Mouse (Mus musculus) liver, embryonic 12.5 days (tissue): Measurements from ENCODE around the gene Zfhx3. TPM values are rescaled to one million over a fixed set of nuclear protein-coding genes. Genes with fewer than 3 reads are reported as not detected.

ENCODE experiments used
- ATAC-seq: fragments of 200-750 bp; cut with Nextera tagmentation; 2 replicates; pipeline ENCODE4 v1.8.0; 2017; ENCODE audit warnings: moderate number of reproducible peaks, mild to moderate bottlenecking, moderate library complexity
- H3K27ac ChIP-seq: fragments of 300-500 bp; sonication (generic); 2 replicates; pipeline ENCODE4 v1.5.1; 2016; ENCODE audit warnings: mild to moderate bottlenecking
- H3K27me3 ChIP-seq: fragments of 300-500 bp; sonication (generic); replicated peaks from 2 replicates; pipeline ENCODE4 v1.6.1; 2016; ENCODE audit warnings: mild to moderate bottlenecking, moderate library complexity
- H3K36me3 ChIP-seq: fragments of 300-500 bp; sonication (generic); 2 replicates; pipeline ENCODE4 v1.6.1; 2016; ENCODE audit warnings: mild to moderate bottlenecking, moderate library complexity
- H3K4me1 ChIP-seq: fragments of 300-500 bp; sonication (generic); 2 replicates; pipeline ENCODE4 v1.6.1; 2016
- H3K4me2 ChIP-seq: fragments of 300-500 bp; sonication (generic); 2 replicates; pipeline ENCODE4 v1.6.1; 2016; ENCODE audit warnings: mild to moderate bottlenecking, moderate library complexity
- H3K4me3 ChIP-seq: fragments of 300-500 bp; sonication (generic); 2 replicates; pipeline ENCODE4 v1.5.1; 2016; ENCODE audit warnings: mild to moderate bottlenecking, moderate library complexity
- H3K9ac ChIP-seq: fragments of 300-500 bp; sonication (generic); 2 replicates; pipeline ENCODE4 v1.6.1; 2016; ENCODE audit warnings: mild to moderate bottlenecking, moderate library complexity
- H3K9me3 ChIP-seq: fragments of 300-500 bp; sonication (generic); replicated peaks from 2 replicates; pipeline ENCODE4 v1.6.1; 2016; ENCODE audit warnings: mild to moderate bottlenecking, moderate library complexity
- WGBS: fragments of 180-500 bp; shearing (Covaris S2); methylation state at CpG from one replicate; pipeline ENCODE4 v1.1.7; 2016; ENCODE audit not compliant: insufficient replicate concordance; 5-methylcytosine and 5-hydroxymethylcytosine counted together
- polyA plus RNA-seq: library from polyadenylated mRNA; unstranded; fragments of >200 nt; fragmentation: Nextera tagmentation; extraction: Ambion mirVana; gene quantifications from 2 replicates; pipeline ENCODE4 v1.2.1, GENCODE M21; 2016

The Zfhx3 gene
- polyA plus RNA-seq, 1 experiment from 2014 or later: 2.4 TPM

GRCm38 (mm10) chr8:108387913-108388274 is 445.4 kb downstream of the Zfhx3 start:
- Histone ChIP-seq H3K4me1 (0 out of 2 replicates have a peak, but pooled peaks cover 5% of the 10 kb centered on the region), H3K4me3 (no peak overlapping the region), H3K27ac (no peak overlapping the region), H3K4me2 (no peak overlapping the region), H3K9me3 (no peaks in the 10 kb centered on the region), H3K36me3 (no peaks in the 10 kb centered on the region), H3K27me3 (no peaks in the 10 kb centered on the region), H3K9ac (no peak overlapping the region)
- ATAC-seq: no peak
- WGBS: 69% methylated on average over 8 of the region's 8 CpGs

GRCm38 (mm10) chr8:108392909-108393308 is 450.5 kb downstream of the Zfhx3 start:
- peak; percentile 51; the same call in 1 of the 2 replicates for ATAC-seq

GRCm38 (mm10) chr8:108402149-108402548 is 459.7 kb downstream of the Zfhx3 start:
- ATAC-seq: no peak
- H3K36me3 ChIP-seq: no peaks in the 10 kb centered on the region
- peak overlapping the region; percentile 29 for H3K4me2 ChIP-seq
- H3K9ac ChIP-seq: no peak overlapping the region
- no peaks in the 10 kb centered on the region for H3K9me3 ChIP-seq
- no peaks in the 10 kb centered on the region for H3K27me3 ChIP-seq
- H3K4me3 ChIP-seq: no peak overlapping the region
- WGBS: 51% methylated on average over 9 of the region's 9 CpGs
- no peak overlapping the region for H3K27ac ChIP-seq
- H3K4me1 ChIP-seq: peaks cover 4% of the 10 kb centered on the region; the same call in 1 of the 2 replicates

More at GRCm38 (mm10) chr8:108392909-108393308, 450.5 kb downstream of the Zfhx3 start:
- Histone ChIP-seq H3K4me3 (no peak overlapping the region), H3K27me3 (no peaks in the 10 kb centered on the region), H3K4me2 (no peak overlapping the region), H3K36me3 (no peaks in the 10 kb centered on the region), H3K4me1 (0 out of 2 replicates have a peak, but pooled peaks cover 7% of the 10 kb centered on the region), H3K9ac (no peak overlapping the region), H3K27ac (no peak overlapping the region), H3K9me3 (no peaks in the 10 kb centered on the region)
- 30% methylated on average over 9 of the region's 9 CpGs for WGBS

- H3K4me2 ChIP-seq: 0 out of 2 replicates have a peak overlapping the region, but pooled peaks have one; percentile 5
- H3K4me3 ChIP-seq: no peak overlapping the region
- no peak overlapping the region for H3K27ac ChIP-seq
- no peak for ATAC-seq
- H3K9ac ChIP-seq: no peak overlapping the region
- H3K36me3 ChIP-seq: no peaks in the 10 kb centered on the region
- peaks cover 6% of the 10 kb centered on the region; the same call in 1 of the 2 replicates for H3K4me1 ChIP-seq
- H3K9me3 ChIP-seq: no peaks in the 10 kb centered on the region
- H3K27me3 ChIP-seq: no peaks in the 10 kb centered on the region
- WGBS: 46% methylated on average over 25 of the region's 25 CpGs
Measured at GRCm38 (mm10) chr8:108406716-108407494, 464.5 kb downstream of the Zfhx3 start.

- Histone ChIP-seq H3K4me2 (no peak overlapping the region), H3K9ac (no peak overlapping the region), H3K27me3 (no peaks in the 10 kb centered on the region), H3K4me3 (no peak overlapping the region), H3K36me3 (no peaks in the 10 kb centered on the region), H3K4me1 (no peaks in the 10 kb centered on the region), H3K27ac (no peak overlapping the region), H3K9me3 (no peaks in the 10 kb centered on the region)
- WGBS: 70% methylated on average over 15 of the region's 15 CpGs
- ATAC-seq: no peak
Measured at GRCm38 (mm10) chr8:108419162-108419844, 476.9 kb downstream of the Zfhx3 start.

GRCm38 (mm10) chr8:108422521-108422920 is 480.1 kb downstream of the Zfhx3 start:
- Histone ChIP-seq H3K27me3 (no peaks in the 10 kb centered on the region), H3K27ac (no peak overlapping the region), H3K36me3 (no peaks in the 10 kb centered on the region), H3K4me2 (no peak overlapping the region), H3K4me3 (no peak overlapping the region), H3K4me1 (no peaks in the 10 kb centered on the region), H3K9ac (no peak overlapping the region), H3K9me3 (no peaks in the 10 kb centered on the region)
- WGBS: 71% methylated on average over 3 of the region's 3 CpGs
- ATAC-seq: no peak

- no peak for ATAC-seq
- H3K9me3 ChIP-seq: no peaks in the 10 kb centered on the region
- no peaks in the 10 kb centered on the region for H3K36me3 ChIP-seq
- H3K9ac ChIP-seq: no peak overlapping the region
- H3K4me2 ChIP-seq: no peak overlapping the region
- no peak overlapping the region for H3K4me3 ChIP-seq
- H3K27ac ChIP-seq: no peak overlapping the region
- H3K4me1 ChIP-seq: no peaks in the 10 kb centered on the region
- WGBS: 70% methylated on average over 8 of the region's 8 CpGs
- no peaks in the 10 kb centered on the region for H3K27me3 ChIP-seq
Measured at GRCm38 (mm10) chr8:108424337-108424736, 481.9 kb downstream of the Zfhx3 start.

GRCm38 (mm10) chr8:108433321-108433720 is 490.9 kb downstream of the Zfhx3 start:
- WGBS: 57% methylated on average over 5 of the region's 5 CpGs
- Histone ChIP-seq H3K4me2 (no peak overlapping the region), H3K27me3 (no peaks in the 10 kb centered on the region), H3K4me1 (no peaks in the 10 kb centered on the region), H3K9me3 (no peaks in the 10 kb centered on the region), H3K9ac (no peak overlapping the region), H3K4me3 (no peak overlapping the region), H3K36me3 (no peaks in the 10 kb centered on the region), H3K27ac (no peak overlapping the region)
- ATAC-seq: no peak

- Histone ChIP-seq H3K4me3 (no peak overlapping the region), H3K9ac (no peak overlapping the region), H3K4me2 (no peak overlapping the region), H3K4me1 (no peaks in the 10 kb centered on the region), H3K9me3 (no peaks in the 10 kb centered on the region), H3K27ac (no peak overlapping the region), H3K36me3 (no peaks in the 10 kb centered on the region), H3K27me3 (no peaks in the 10 kb centered on the region)
- WGBS: 51% methylated on average over 4 of the region's 4 CpGs
- no peak for ATAC-seq
Measured at GRCm38 (mm10) chr8:108434510-108434909, 492.1 kb downstream of the Zfhx3 start.

GRCm38 (mm10) chr8:108436336-108436735 is 493.9 kb downstream of the Zfhx3 start:
- Histone ChIP-seq H3K9ac (no peak overlapping the region), H3K9me3 (no peaks in the 10 kb centered on the region), H3K4me1 (no peaks in the 10 kb centered on the region), H3K27ac (no peak overlapping the region), H3K4me2 (no peak overlapping the region), H3K36me3 (no peaks in the 10 kb centered on the region), H3K4me3 (no peak overlapping the region), H3K27me3 (no peaks in the 10 kb centered on the region)
- no peak for ATAC-seq
- WGBS: 66% methylated on average over 12 of the region's 12 CpGs

- 83% methylated on average over 13 of the region's 13 CpGs for WGBS
- no peaks in the 10 kb centered on the region for H3K9me3 ChIP-seq
Measured at GRCm38 (mm10) chr8:108437316-108437830, 494.9 kb downstream of the Zfhx3 start.

GRCm38 (mm10) chr8:108440476-108440875 is 498.0 kb downstream of the Zfhx3 start:
- Histone ChIP-seq H3K4me3 (no peak overlapping the region), H3K9me3 (no peaks in the 10 kb centered on the region), H3K9ac (no peak overlapping the region), H3K27me3 (no peaks in the 10 kb centered on the region), H3K4me1 (no peaks in the 10 kb centered on the region), H3K36me3 (no peaks in the 10 kb centered on the region), H3K4me2 (no peak overlapping the region), H3K27ac (no peak overlapping the region)
- no peak for ATAC-seq
- WGBS: 49% methylated on average over 3 of the region's 3 CpGs

More at GRCm38 (mm10) chr8:108437316-108437830, 494.9 kb downstream of the Zfhx3 start:
- Histone ChIP-seq H3K36me3 (no peaks in the 10 kb centered on the region), H3K4me3 (no peak overlapping the region), H3K9ac (no peak overlapping the region), H3K4me2 (no peak overlapping the region), H3K27ac (no peak overlapping the region), H3K27me3 (no peaks in the 10 kb centered on the region), H3K4me1 (no peaks in the 10 kb centered on the region)
- no peak for ATAC-seq
